In the genomic region with DNA sequence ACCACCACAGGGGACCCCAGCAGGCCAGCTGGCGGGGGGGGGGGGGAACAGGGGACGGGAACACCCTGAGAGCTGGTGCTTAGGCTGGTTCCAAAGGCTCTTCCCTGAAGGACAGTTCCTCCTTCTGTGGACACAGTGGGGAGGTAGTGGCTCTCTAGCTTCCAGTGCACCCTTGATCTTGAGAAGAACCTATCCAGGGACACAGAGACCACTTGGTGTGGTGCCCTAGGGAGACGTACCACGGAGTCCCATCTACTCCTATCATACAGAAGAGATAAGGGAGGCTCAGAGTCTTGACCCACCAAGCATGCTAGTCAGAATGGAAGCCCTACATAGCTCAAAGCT, we compare ENCODE assay signal across 19 mouse cellular contexts. TPM values are rescaled to one million over a fixed set of nuclear protein-coding genes. Genes with fewer than 3 reads are reported as not detected.
DNase-seq lines count a peak whose midpoint lies in the region; ATAC-seq and TF ChIP-seq lines count a peak whose summit lies in the region.
"Had no signal": no experiment of that assay in that cellular context is flagged by ENCODE, and none has a peak within 500 bp of the region (broad histone marks: within the 10 kb centered on the region; RNA-seq: fewer than 3 reads in every experiment).

No protein-coding gene starts in this region.

- TF ChIP-seq CTCF in left cerebral cortex, adult 2 months (IDR thresholded peaks at IDR 0.05), result no peak

- H3K27ac ChIP-seq in forebrain, embryonic 11.5 days (ENCODE audit: low read depth, low read length), result peak overlapping the region; percentile 4; the same call in 1 of the 2 replicates
- H3K27ac ChIP-seq in hindbrain, embryonic 10.5 days, result peak overlapping the region; percentile 89
- peak overlapping the region; percentile 83 for H3K27ac ChIP-seq in midbrain, embryonic 11.5 days (ENCODE audit: low read depth, low read length)
- H3K27ac ChIP-seq in neural tube, embryonic 14.5 days (ENCODE audit: low read depth, low read length), result peak overlapping the region; percentile 80; the same call in 1 of the 2 replicates
- H3K27ac ChIP-seq in left cerebral cortex, adult 2 months, result no peak overlapping the region
- H3K27ac ChIP-seq: liver, embryonic 12.5 days; lung, embryonic 15.5 days had no signal

- H3K4me1 ChIP-seq in forebrain, embryonic 11.5 days (replicated peaks; ENCODE audit: control insufficient read depth, insufficient read depth, low read length), result peaks cover 19% of the 10 kb centered on the region
- H3K4me1 ChIP-seq in hindbrain, embryonic 10.5 days (replicated peaks), result peaks cover 72% of the 10 kb centered on the region
- peaks cover 60% of the 10 kb centered on the region for H3K4me1 ChIP-seq in midbrain, embryonic 11.5 days (ENCODE audit: control insufficient read depth, insufficient read depth, low read length)
- H3K4me1 ChIP-seq in neural tube, embryonic 14.5 days (ENCODE audit: control insufficient read depth, insufficient read depth, low read length), result peaks cover 10% of the 10 kb centered on the region; the same call in 1 of the 2 replicates
- H3K4me1 ChIP-seq: liver, embryonic 12.5 days; lung, embryonic 15.5 days had no signal

- H3K9me3 ChIP-seq in forebrain, embryonic 11.5 days (ENCODE audit: control insufficient read depth, low read length), result no peaks in the 10 kb centered on the region
- H3K9me3 ChIP-seq in hindbrain, embryonic 10.5 days, result peaks cover 7% of the 10 kb centered on the region; the same call in 1 of the 2 replicates
- H3K9me3 ChIP-seq in midbrain, embryonic 11.5 days (ENCODE audit: control insufficient read depth, low read length), result no peaks in the 10 kb centered on the region; the same call in 1 of the 2 replicates
- H3K9me3 ChIP-seq in neural tube, embryonic 14.5 days (ENCODE audit: control insufficient read depth, low read length), result no peaks in the 10 kb centered on the region
- H3K9me3 ChIP-seq: limb, embryonic 10.5 days; liver, embryonic 12.5 days; lung, embryonic 15.5 days had no signal

- H3K4me2 ChIP-seq in forebrain, embryonic 11.5 days (ENCODE audit: low read depth, low read length, severe bottlenecking), result no peak overlapping the region
- H3K4me2 ChIP-seq in midbrain, embryonic 11.5 days, result peak overlapping the region; percentile 8; the same call in 1 of the 2 replicates
- no peak overlapping the region for H3K4me2 ChIP-seq in neural tube, embryonic 14.5 days (ENCODE audit: low read depth, low read length)
- H3K4me2 ChIP-seq: liver, embryonic 12.5 days; lung, embryonic 15.5 days had no signal

- H3K36me3 ChIP-seq in forebrain, embryonic 11.5 days (ENCODE audit: control insufficient read depth, insufficient read depth, low read length), result no peaks in the 10 kb centered on the region
- peaks cover 7% of the 10 kb centered on the region for H3K36me3 ChIP-seq in hindbrain, embryonic 10.5 days
- H3K36me3 ChIP-seq in midbrain, embryonic 11.5 days (ENCODE audit: control insufficient read depth, insufficient read depth, low read length), result no peaks in the 10 kb centered on the region
- H3K36me3 ChIP-seq in neural tube, embryonic 14.5 days (ENCODE audit: control insufficient read depth, insufficient read depth, low read length), result no peaks in the 10 kb centered on the region
- H3K36me3 ChIP-seq: limb, embryonic 10.5 days; liver, embryonic 12.5 days; lung, embryonic 15.5 days had no signal

- ATAC-seq in forebrain, embryonic 11.5 days (replicated peaks; ENCODE audit: low FRiP score), result no peak
- no peak for ATAC-seq in midbrain, embryonic 11.5 days (ENCODE audit: low FRiP score)
- ATAC-seq in neural tube, embryonic 14.5 days (ENCODE audit: low read depth), result no peak; the same call in 1 of the 2 replicates
- ATAC-seq: intestine, embryonic 16.5 days; liver, embryonic 12.5 days had no signal

- intact Hi-C loops in left cerebral cortex, adult 2 months (cut with DNase I), result no loop called here

- WGBS in forebrain, embryonic 11.5 days, result 33% methylated on average over 4 of the region's 4 CpGs
- WGBS in hindbrain, embryonic 10.5 days, result 36% methylated on average over 4 of the region's 4 CpGs
- WGBS in midbrain, embryonic 11.5 days, result 37% methylated on average over 3 of the region's 4 CpGs
- WGBS in neural tube, embryonic 14.5 days, result 34% methylated on average over 4 of the region's 4 CpGs

- H3K9ac ChIP-seq in forebrain, embryonic 11.5 days (ENCODE audit: low read length), result 0 out of 2 replicates have a peak overlapping the region, but pooled peaks have one; percentile 3
- H3K9ac ChIP-seq in midbrain, embryonic 11.5 days (ENCODE audit: low read length), result 0 out of 2 replicates have a peak overlapping the region, but pooled peaks have one; percentile 4
- no peak overlapping the region for H3K9ac ChIP-seq in neural tube, embryonic 14.5 days (replicated peaks; ENCODE audit: low read depth, low read length)
- H3K9ac ChIP-seq: liver, embryonic 12.5 days; lung, embryonic 15.5 days had no signal

- no peak overlapping the region for H3K4me3 ChIP-seq in forebrain, embryonic 11.5 days (ENCODE audit: low read depth, low read length)
- peak overlapping the region; percentile 22 for H3K4me3 ChIP-seq in hindbrain, embryonic 10.5 days
- no peak overlapping the region for H3K4me3 ChIP-seq in midbrain, embryonic 11.5 days (ENCODE audit: low read depth, low read length)
- no peak overlapping the region for H3K4me3 ChIP-seq in neural tube, embryonic 14.5 days (ENCODE audit: low read depth, low read length)
- H3K4me3 ChIP-seq in left cerebral cortex, adult 2 months, result no peak overlapping the region
- H3K4me3 ChIP-seq: limb, embryonic 10.5 days; liver, embryonic 12.5 days; lung, embryonic 15.5 days had no signal

- peaks cover 11% of the 10 kb centered on the region for H3K27me3 ChIP-seq in forebrain, embryonic 11.5 days (ENCODE audit: control insufficient read depth, insufficient read depth, low read length)
- peaks cover 85% of the 10 kb centered on the region for H3K27me3 ChIP-seq in hindbrain, embryonic 10.5 days (ENCODE audit: insufficient read depth, poor library complexity, severe bottlenecking)
- no peaks in the 10 kb centered on the region for H3K27me3 ChIP-seq in midbrain, embryonic 11.5 days (ENCODE audit: control insufficient read depth, insufficient read depth, low read length)
- H3K27me3 ChIP-seq in neural tube, embryonic 14.5 days (ENCODE audit: control insufficient read depth, insufficient read depth, low read length), result no peaks in the 10 kb centered on the region
- H3K27me3 ChIP-seq: lung, embryonic 15.5 days had no signal

- DNase-seq in forebrain, embryonic 11.5 days (ENCODE audit: low spot score), result no peak
- no peak for DNase-seq in hindbrain, embryonic 10.5 days (ENCODE audit: low spot score)
- peak; percentile 94 for DNase-seq in midbrain, embryonic 11.5 days (ENCODE audit: low spot score, missing footprints)
- DNase-seq in lung, postnatal 25 days (ENCODE audit: low spot score), result no peak
- no peak for DNase-seq in right cerebral cortex, postnatal 36 days (ENCODE audit: low spot score in 2 of 2)
- no peak for DNase-seq in left cerebral cortex, adult 2 months (ENCODE audit: extremely low spot score in 1 of 2, low spot score in 2 of 2)
- DNase-seq: cerebellum, adult 18-20 months; gastrocnemius, postnatal 14 days; heart, postnatal 14 days; kidney, postnatal 10 days had no signal

RNA-seq across cellular contexts. Expression of a gene that starts 28.7 kb away (rescaled TPM):
- polyA plus RNA-seq in forebrain, embryonic 11.5 days (2014; fragmentation: Nextera tagmentation; extraction: Ambion mirVana), result 3.8 and 4.4 TPM in 2 replicates
- 4.0 and 5.2 TPM in 2 replicates for polyA plus RNA-seq in hindbrain, embryonic 10.5 days (2016; fragmentation: Nextera tagmentation; extraction: Ambion mirVana)
- polyA plus RNA-seq in midbrain, embryonic 11.5 days (2014; fragmentation: Nextera tagmentation; extraction: Ambion mirVana), result 7.8 and 8.3 TPM in 2 replicates
- polyA plus RNA-seq in neural tube, embryonic 14.5 days (2014; fragmentation: Nextera tagmentation; extraction: Ambion mirVana), result 5.5 and 11.9 TPM in 2 replicates
- 10 to 100 TPM; 40.5 to 48.2 TPM for total RNA-seq in left cerebral cortex, adult 2 months (2021)
- total RNA-seq: common myeloid progenitor, adult 5-6 weeks; megakaryocyte-erythroid progenitor cell, adult 5-6 weeks; neutrophil, adult 5-6 weeks had no signal
- polyA plus RNA-seq: C2C12 had no signal
